Mouse (Mus musculus): ENCODE measurements at regions not wholly inside any gene's neighbourhood (a gene's known extent, or its start where the extent isn't known, plus 50 kb on each side); places are given as distances from the start of the nearest gene placed in this dataset.

- no peak for DNase-seq (ENCODE audit: low read depth, low spot score)
- 51% methylated on average over 3 of the region's 3 CpGs for WGBS
Observed at GRCm38 (mm10) chr5:39069683-39070082, 193.1 kb upstream of the Clnk start.

- WGBS, result 72% methylated on average over 3 of the region's 3 CpGs
Observed at GRCm38 (mm10) chr5:39063061-39063460, 186.4 kb upstream of the Clnk start.

GRCm38 (mm10) chr5:39052490-39053250, 176.1 kb upstream of the Clnk start:
- 73% methylated on average over 8 of the region's 8 CpGs for WGBS

More at GRCm38 (mm10) chr5:39063061-39063460, 186.4 kb upstream of the Clnk start:
- no peak for DNase-seq (ENCODE audit: low read depth, low spot score)

DNA sequence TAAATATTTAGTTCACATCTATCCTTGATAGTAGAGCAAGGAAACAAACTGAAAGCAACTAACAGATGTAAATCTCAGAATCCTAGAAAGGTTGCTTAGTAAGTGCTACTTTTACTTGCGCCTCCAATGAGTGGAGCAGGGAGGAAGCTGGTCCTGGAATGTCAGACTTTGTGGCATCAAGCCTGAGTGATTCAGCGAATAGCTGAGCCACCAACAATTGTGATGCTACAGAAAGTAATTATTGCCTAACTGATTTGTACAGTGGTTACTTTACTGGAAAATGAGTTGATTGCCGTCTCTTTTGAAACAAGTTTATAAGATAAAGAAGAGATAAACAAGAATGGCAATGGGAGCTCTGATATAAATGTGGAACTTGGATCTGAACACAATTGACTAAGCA, 173.9 kb upstream of the Clnk start:
- 75% methylated on average over 3 of the region's 3 CpGs for WGBS
- no peak for DNase-seq (ENCODE audit: low read depth, low spot score)

More at GRCm38 (mm10) chr5:39052490-39053250, 176.1 kb upstream of the Clnk start:
- no peak for DNase-seq (ENCODE audit: low read depth, low spot score)

GRCm38 (mm10) chr5:39049141-39049540, 172.5 kb upstream of the Clnk start:
- no peak for DNase-seq (ENCODE audit: low read depth, low spot score)
- 58% methylated on average over 2 of the region's 2 CpGs for WGBS

DNA sequence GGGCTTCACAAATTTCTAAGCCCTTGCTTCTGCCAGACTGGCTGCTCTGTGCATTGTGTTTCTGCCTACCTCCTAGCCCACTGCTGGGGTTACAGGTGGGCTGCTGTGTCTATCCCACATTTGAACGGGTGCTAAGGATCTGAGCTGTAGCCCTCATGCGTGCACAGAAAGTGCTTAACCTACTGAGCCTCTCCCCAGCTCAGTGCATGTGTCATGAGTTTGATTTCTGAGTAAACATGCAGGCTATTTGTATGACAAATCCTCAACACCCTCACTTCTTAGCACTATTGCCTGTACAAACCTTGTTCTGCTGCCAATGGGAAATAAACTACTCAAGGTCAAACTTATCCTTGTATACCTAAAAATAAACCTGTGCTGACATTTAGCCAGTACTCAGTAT, 163.9 kb upstream of the Clnk start:
- no peak for DNase-seq (ENCODE audit: low read depth, low spot score)
- WGBS, result 36% methylated on average over 2 of the region's 2 CpGs

DNA sequence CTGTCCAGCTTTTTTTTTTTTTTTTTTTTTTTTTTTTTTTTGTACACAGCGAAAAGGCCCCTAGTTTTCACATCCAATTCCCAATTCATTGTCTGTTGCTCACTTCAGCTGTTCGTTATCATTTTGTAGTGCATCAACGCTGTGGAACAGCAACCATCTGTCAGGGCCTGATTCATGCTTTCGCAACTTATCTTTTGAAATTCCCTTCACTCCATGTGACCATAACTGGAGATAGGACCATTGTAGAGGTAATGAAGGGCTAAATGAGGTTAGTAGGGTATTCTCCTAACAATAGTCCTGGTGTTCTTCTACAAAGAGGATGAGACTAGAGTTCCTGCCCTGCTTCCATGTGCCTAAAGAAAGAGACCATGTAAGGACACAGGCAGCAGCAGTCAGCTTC, 146.6 kb upstream of the Clnk start:
- 85% methylated on average over 4 of the region's 4 CpGs for whole genome bisulfite sequencing
- no peak for DNase-seq (ENCODE audit: low read depth, low spot score)

DNA sequence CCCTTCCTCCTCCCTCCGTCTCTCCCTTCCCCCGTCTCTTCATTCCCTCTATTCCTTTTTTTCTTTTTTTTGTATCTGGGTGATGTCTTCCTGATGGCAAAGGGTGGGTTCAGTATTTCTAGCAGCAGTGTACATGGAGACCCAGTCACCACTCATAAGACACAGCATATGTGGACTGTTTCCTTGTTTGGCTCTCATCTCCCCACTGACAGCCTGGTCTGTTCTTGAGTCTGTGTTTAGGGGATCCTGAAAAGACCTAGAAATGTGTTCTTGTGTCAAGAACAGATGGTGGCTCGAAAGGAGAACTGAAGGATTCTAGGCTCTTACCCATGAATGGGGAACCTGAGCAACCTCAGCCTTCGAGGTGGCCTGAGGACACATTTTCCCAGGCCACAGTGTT, 124.0 kb upstream of the Clnk start:
- 74% methylated on average over 4 of the region's 4 CpGs for WGBS
- DNase-seq (ENCODE audit: low read depth, low spot score), result no peak

- WGBS, result 15% methylated on average over 2 of the region's 2 CpGs
- DNase-seq (ENCODE audit: low read depth, low spot score), result no peak
Observed at GRCm38 (mm10) chr5:38999700-39000099, 123.1 kb upstream of the Clnk start.

- 77% methylated on average over 6 of the region's 6 CpGs for WGBS
Observed at GRCm38 (mm10) chr5:38972397-38973159, 96.0 kb upstream of the Clnk start.

GRCm38 (mm10) chr5:38970497-38970896, 93.9 kb upstream of the Clnk start:
- no peak for DNase-seq (ENCODE audit: low read depth, low spot score)
- 76% methylated on average over 4 of the region's 4 CpGs for WGBS

More at GRCm38 (mm10) chr5:38972397-38973159, 96.0 kb upstream of the Clnk start:
- no peak for DNase-seq (ENCODE audit: low read depth, low spot score)

DNA sequence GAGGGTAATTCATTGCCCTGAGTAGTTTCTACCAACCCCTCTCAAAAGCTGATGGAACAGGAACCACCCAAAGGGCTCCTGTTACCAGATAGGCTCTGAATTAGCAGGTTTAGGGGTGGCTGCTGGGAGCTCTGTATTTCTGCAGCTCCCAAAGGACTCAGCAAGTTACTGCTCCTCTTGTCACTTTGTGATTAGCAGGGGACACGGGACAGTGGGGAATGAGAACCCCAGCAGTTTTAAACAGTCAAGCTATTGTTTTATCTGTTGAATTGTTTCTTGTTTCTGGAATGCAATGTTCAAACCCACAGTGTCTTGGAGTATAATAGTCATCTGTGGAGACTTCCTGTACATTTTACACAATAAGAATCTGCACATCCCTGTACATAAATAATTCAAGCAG, 90.4 kb upstream of the Clnk start:
- WGBS, result 21% methylated on average over 1 of the region's 1 CpGs
- no peak for DNase-seq (ENCODE audit: low read depth, low spot score)

GRCm38 (mm10) chr5:38964445-38964844, 87.8 kb upstream of the Clnk start:
- DNase-seq (ENCODE audit: low read depth, low spot score), result no peak

DNA sequence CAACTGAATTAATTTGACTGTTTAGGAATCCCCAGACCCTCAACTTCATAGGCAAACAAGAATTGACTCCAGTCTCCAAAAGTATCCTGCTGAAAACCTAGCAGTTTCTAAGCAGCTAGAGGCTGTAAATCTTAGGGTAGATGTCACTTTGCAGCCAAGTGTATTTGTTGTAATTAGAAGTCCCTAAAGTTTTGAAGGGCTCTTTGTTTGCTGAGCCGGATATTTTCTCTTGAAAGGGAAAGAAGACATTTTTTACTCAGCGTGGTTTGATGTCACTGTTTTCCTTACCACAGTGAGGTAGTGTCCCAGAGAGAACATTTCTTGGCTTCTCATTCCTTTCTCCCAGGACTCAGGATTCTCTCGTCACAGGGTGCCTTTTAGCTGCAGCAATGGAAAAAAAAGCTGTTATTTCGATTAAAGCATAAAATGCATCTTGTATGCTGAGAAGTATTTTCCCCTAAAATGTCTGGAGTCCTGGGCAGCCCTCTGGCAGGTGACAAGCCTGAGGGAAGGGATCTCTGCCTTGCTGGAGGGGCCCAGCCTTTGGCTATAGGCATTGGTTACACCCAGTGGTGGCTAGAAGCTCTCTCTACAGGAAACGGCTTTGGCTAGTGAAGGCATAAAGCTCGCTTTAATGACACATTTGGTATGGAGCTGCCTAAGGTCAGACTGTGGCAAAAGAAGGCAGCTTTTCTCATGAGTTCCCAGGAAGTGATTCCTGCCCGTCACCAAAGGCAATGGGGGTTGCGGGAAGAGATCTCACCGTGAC, 74.1 kb upstream of the Clnk start:
- DNase-seq (ENCODE audit: low read depth, low spot score), result no peak
- WGBS, result 56% methylated on average over 9 of the region's 9 CpGs

- no peak for DNase-seq (ENCODE audit: low read depth, low spot score)
- WGBS, result 75% methylated on average over 5 of the region's 5 CpGs
Observed at GRCm38 (mm10) chr5:38945903-38946686, 69.5 kb upstream of the Clnk start.

DNA sequence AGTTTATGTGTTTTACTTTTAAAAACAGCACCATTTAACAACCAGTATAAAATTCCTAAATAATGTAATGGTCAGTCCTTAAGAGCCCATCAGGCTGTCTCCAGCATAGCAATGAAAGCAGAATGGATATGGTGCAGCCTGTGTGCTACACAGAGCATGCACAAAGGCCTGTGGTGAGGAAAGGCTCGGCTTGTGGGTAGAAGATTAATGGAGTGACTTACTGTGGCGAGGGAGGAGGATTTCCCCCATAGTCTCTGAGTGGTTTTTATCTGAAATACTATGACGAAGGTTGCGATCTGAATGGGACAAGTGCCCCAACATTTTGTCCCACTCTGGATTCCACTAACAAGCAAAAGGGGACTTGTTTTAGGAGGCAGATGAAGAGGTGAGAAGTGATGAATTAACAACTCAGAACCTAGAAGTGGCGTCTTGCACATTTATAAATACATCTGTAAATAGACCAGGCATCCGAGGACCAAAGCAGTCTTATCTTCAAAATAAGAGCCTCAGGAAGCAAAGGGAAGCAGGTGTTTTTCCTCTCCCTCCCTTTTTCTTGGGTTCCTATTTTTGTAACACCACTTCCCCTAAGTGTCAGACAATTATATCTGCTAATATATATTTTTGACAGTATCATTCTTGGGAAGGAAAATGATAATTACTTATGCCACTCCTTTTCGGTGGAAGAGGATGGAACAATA, 55.9 kb upstream of the Clnk start:
- 47% methylated on average over 7 of the region's 7 CpGs for WGBS
- DNase-seq (ENCODE audit: low read depth, low spot score), result no peak

GRCm38 (mm10) chr5:38927051-38927450, 50.4 kb upstream of the Clnk start:
- 82% methylated on average over 3 of the region's 3 CpGs for WGBS

More at GRCm38 (mm10) chr5:38927051-38927450, 50.4 kb upstream of the Clnk start:
- no peak for DNase-seq (ENCODE audit: low read depth, low spot score)

All from large intestine, adult 2 months (tissue).